Mouse (Mus musculus) forebrain, postnatal 0 days (tissue): Measurements from ENCODE around the gene Cdc20. TPM values are rescaled to one million over a fixed set of nuclear protein-coding genes. Genes with fewer than 3 reads are reported as not detected.

Experiments used
- ATAC-seq: fragments of 200-750 bp; cut with Nextera tagmentation; 2 replicates; pipeline ENCODE4 v1.8.0; 2017; ENCODE audit warnings: mild to moderate bottlenecking, moderate library complexity
- DNase-seq: peaks from one replicate; pipeline ENCODE4 v3.0.0-alpha.2; 2015
- H3K27ac ChIP-seq: fragments of 300-500 bp; sonication (generic); 2 replicates; pipeline ENCODE4 v1.5.1; 2014; ENCODE audit warnings: low read depth, mild to moderate bottlenecking, antibody characterized with exemption, low read length, moderate library complexity, mixed read lengths
- H3K27me3 ChIP-seq: fragments of 300-500 bp; sonication (generic); 2 replicates; pipeline ENCODE4 v1.6.1; 2014; ENCODE audit warnings: mild to moderate bottlenecking, low read length, mixed read lengths; ENCODE audit not compliant: insufficient read depth
- H3K36me3 ChIP-seq: fragments of 300-500 bp; sonication (generic); 2 replicates; pipeline ENCODE4 v1.6.1; 2014; ENCODE audit warnings: mild to moderate bottlenecking, moderate library complexity; ENCODE audit not compliant: insufficient read depth
- H3K4me1 ChIP-seq: fragments of 300-500 bp; sonication (generic); 2 replicates; pipeline ENCODE4 v1.6.1; 2014; ENCODE audit warnings: antibody characterized with exemption; ENCODE audit not compliant: insufficient read depth
- H3K4me2 ChIP-seq: fragments of 300-500 bp; sonication (generic); 2 replicates; pipeline ENCODE4 v1.6.1; 2014; ENCODE audit warnings: low read depth, mild to moderate bottlenecking, moderate library complexity
- H3K4me3 ChIP-seq: fragments of 300-500 bp; sonication (generic); 2 replicates; pipeline ENCODE4 v1.5.1; 2014; ENCODE audit warnings: low read depth, low read length, mixed read lengths
- H3K9ac ChIP-seq: fragments of 300-500 bp; sonication (generic); 2 replicates; pipeline ENCODE4 v1.6.1; 2014; ENCODE audit warnings: mild to moderate bottlenecking
- H3K9me3 ChIP-seq: fragments of 300-500 bp; sonication (generic); 2 replicates; pipeline ENCODE4 v1.6.1; 2016; ENCODE audit warnings: low read length
- CTCF ChIP-seq: sonication (generic); IDR thresholded peaks from 2 replicates; pipeline ENCODE4 v1.5.1; 2016; ENCODE audit warnings: antibody characterized with exemption, control low read depth, low read depth
- WGBS: fragments of 180-500 bp; shearing (Covaris S2); extraction: QIAGEN DNeasy Blood & Tissue Kit; methylation state at CpG from one replicate; pipeline ENCODE4 v1.1.7; 2014; 5-methylcytosine and 5-hydroxymethylcytosine counted together
- polyA plus RNA-seq: library from polyadenylated mRNA; unstranded; fragments of >200 nt; fragmentation: Nextera tagmentation; extraction: Ambion mirVana; gene quantifications from 2 replicates; pipeline ENCODE4 v1.2.1, GENCODE M21; 2015
- total RNA-seq: library from RNA; depleted of rRNA; stranded (reverse); fragments of >200 nt; gene quantifications from 2 replicates; pipeline ENCODE4 v1.2.3, GENCODE M21; 2014

Gene Cdc20
- total and polyA plus RNA-seq, 2 experiments from 2014 or later = 21.6 to 24.1 TPM

- no peak for DNase-seq
Observed at GRCm38 (mm10) chr4:118457345-118457975, 20.3 kb upstream of the Cdc20 start, which contains the start of gene Mpl. Gene Mpl (minus strand): TSS chr4:118457513.

GRCm38 (mm10) chr4:118446415-118447153 lies 9.4 kb upstream of the Cdc20 start:
- Histone ChIP-seq H3K27ac (no peak overlapping the region), H3K4me3 (peak overlapping the region; percentile 32), H3K9ac (peak overlapping the region; percentile 54), H3K36me3 (no peaks in the 10 kb centered on the region), H3K27me3 (no peaks in the 10 kb centered on the region; the same call in 1 of the 2 replicates), H3K4me2 (peak overlapping the region; percentile 83), H3K4me1 (0 out of 2 replicates have a peak, but pooled peaks cover 6% of the 10 kb centered on the region), H3K9me3 (no peaks in the 10 kb centered on the region)
- 18% methylated on average over 24 of the region's 24 CpGs for whole genome bisulfite sequencing
- peak; percentile 56 for ATAC-seq
- TF ChIP-seq CTCF = peak; percentile 25
- DNase-seq = peak; percentile 42

More at GRCm38 (mm10) chr4:118457345-118457975, 20.3 kb upstream of the Cdc20 start, which contains the start of gene Mpl:
- H3K9me3 ChIP-seq = no peaks in the 10 kb centered on the region
- TF ChIP-seq CTCF = no peak
- 75% methylated on average over 9 of the region's 9 CpGs for WGBS
- ATAC-seq = no peak
- H3K9ac ChIP-seq = no peak within 1 kb of the TSS
- no peak within 1 kb of the TSS for H3K4me3 ChIP-seq
- H3K36me3 ChIP-seq = no peaks in the 10 kb centered on the region
- no peaks in the 10 kb centered on the region for H3K27me3 ChIP-seq
- H3K4me1 ChIP-seq = no peaks in the 10 kb centered on the region
- no peak within 1 kb of the TSS for H3K27ac ChIP-seq
- no peak within 1 kb of the TSS for H3K4me2 ChIP-seq

- TF ChIP-seq CTCF = no peak
- 0 out of 2 replicates have a peak, but pooled peaks cover 6% of the 10 kb centered on the region for H3K4me1 ChIP-seq
- H3K4me3 ChIP-seq = peak overlapping the region; percentile 32
- peak overlapping the region; percentile 54 for H3K9ac ChIP-seq
- no peak overlapping the region for H3K27ac ChIP-seq
- ATAC-seq (peak; percentile 73), DNase-seq (no peak)
- H3K9me3 ChIP-seq = no peaks in the 10 kb centered on the region
- 16% methylated on average over 18 of the region's 18 CpGs for WGBS
- peak overlapping the region; percentile 83 for H3K4me2 ChIP-seq
- H3K36me3 ChIP-seq = no peaks in the 10 kb centered on the region
- H3K27me3 ChIP-seq = no peaks in the 10 kb centered on the region; the same call in 1 of the 2 replicates
Observed at GRCm38 (mm10) chr4:118445781-118446414, 8.7 kb upstream of the Cdc20 start.

GRCm38 (mm10) chr4:118445088-118445487 lies 7.9 kb upstream of the Cdc20 start:
- Histone ChIP-seq H3K4me2 (no peak overlapping the region), H3K4me1 (0 out of 2 replicates have a peak, but pooled peaks cover 6% of the 10 kb centered on the region), H3K9me3 (no peaks in the 10 kb centered on the region), H3K27ac (no peak overlapping the region), H3K4me3 (no peak overlapping the region), H3K27me3 (no peaks in the 10 kb centered on the region), H3K9ac (no peak overlapping the region), H3K36me3 (no peaks in the 10 kb centered on the region)
- DNase-seq = no peak
- TF ChIP-seq CTCF = no peak
- ATAC-seq = no peak
- 74% methylated on average over 10 of the region's 10 CpGs for WGBS

GRCm38 (mm10) chr4:118437829-118438253 lies 689 bp upstream of the Cdc20 start:
- Histone ChIP-seq H3K27me3 (no peaks in the 10 kb centered on the region), H3K4me3 (peak overlapping the region; percentile 49), H3K4me2 (peak overlapping the region; percentile 87), H3K36me3 (no peaks in the 10 kb centered on the region), H3K27ac (peak overlapping the region; percentile 88), H3K9ac (peak overlapping the region; percentile 63), H3K9me3 (no peaks in the 10 kb centered on the region), H3K4me1 (peaks cover 5% of the 10 kb centered on the region)
- DNase-seq = peak; percentile 65
- TF ChIP-seq CTCF = no peak
- WGBS = 8% methylated on average over 12 of the region's 12 CpGs
- ATAC-seq = peak; percentile 3; the same call in 1 of the 2 replicates

- WGBS = 71% methylated on average over 8 of the region's 8 CpGs
- ATAC-seq (no peak), DNase-seq (no peak)
- H3K4me1 ChIP-seq = peaks cover 13% of the 10 kb centered on the region
- H3K9me3 ChIP-seq = no peaks in the 10 kb centered on the region
- H3K27ac ChIP-seq = no peak overlapping the region
- no peaks in the 10 kb centered on the region for H3K27me3 ChIP-seq
- no peak for TF ChIP-seq CTCF
- peaks cover 9% of the 10 kb centered on the region for H3K36me3 ChIP-seq
- H3K4me2 ChIP-seq = no peak overlapping the region
- no peak overlapping the region for H3K9ac ChIP-seq
- no peak overlapping the region for H3K4me3 ChIP-seq
Observed at GRCm38 (mm10) chr4:118432332-118432731, 4.8 kb downstream of the Cdc20 start.
